Mouse (Mus musculus): ENCODE results near the gene Acp1. TPM values are rescaled to one million over a fixed set of nuclear protein-coding genes. Genes with fewer than 3 reads are reported as not detected.

The Acp1 gene
- 10 to 100 TPM; 21.4 to 22.9 TPM for total RNA-seq (2023)

DNA sequence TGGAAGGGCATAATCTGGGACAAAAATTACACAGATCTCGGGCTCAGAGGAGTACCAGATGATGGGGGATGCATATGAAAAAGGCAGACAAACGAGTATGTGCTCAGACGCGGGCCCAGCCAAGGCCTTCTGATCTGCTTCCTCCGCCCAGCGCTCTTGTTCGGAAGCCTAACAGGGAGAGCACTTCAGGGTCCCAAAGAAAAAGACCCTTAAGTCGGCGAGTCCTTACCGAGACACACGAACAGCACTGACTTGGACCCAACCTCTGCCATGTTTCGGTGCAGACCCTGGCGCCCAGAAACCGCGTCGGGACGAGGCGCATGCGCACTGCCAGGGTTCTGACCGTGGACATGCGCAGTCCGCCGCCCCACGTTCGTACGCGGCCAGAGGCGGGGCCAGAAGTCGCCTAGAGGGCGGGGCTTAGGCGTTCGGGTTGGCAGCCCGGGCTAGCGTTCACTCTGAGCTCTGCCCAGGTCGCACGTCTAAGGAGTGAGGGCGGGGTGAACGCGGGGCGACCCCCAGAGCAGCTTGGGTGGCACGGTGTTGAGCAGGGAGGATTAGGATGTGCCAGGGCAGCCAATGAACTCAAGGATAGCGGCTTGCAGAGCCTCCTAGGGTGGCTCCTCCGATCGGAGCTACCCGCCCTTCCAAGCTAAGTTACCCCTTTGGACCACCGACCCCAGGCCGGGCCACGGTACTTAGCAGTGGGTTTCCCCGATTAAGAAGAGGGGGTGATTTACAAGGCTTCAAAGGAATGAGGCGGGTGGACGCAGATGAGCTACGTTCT, at the start of gene Acp1, which contains the start of gene Sh3yl1:
Gene Acp1, minus strand, starts transcription at position 329 of the 787 bp plus-strand sequence.
Gene Sh3yl1, plus strand, starts transcription at position 408 of the 787 bp plus-strand sequence.

GRCm38 (mm10) chr12:30883986-30884621, 27.3 kb downstream of the Acp1 start, which contains the start of gene Alkal2:
Gene Alkal2 (plus strand): TSS chr12:30884322.

Other genes with a start within 250 kb of the Acp1 start
- not detected for gene Alkal2, start 27.3 kb downstream of the Acp1 start, total RNA-seq (2023)
- 1 to 10 TPM in 1 of 2 experiments, under 1 TPM in 1; 0.84 to 1.2 TPM for gene Sh3yl1, start 79 bp upstream of the Acp1 start, total RNA-seq (2023)
- gene Fam110c, start 162.3 kb upstream of the Acp1 start, total RNA-seq (2023): under 1 TPM in 1 of 2 experiments, not detected in 1; 0.21 TPM

Measured in monocyte, adult 59 days (primary cell).